Mouse (Mus musculus) embryonic facial prominence, embryonic 11.5 days (tissue): ENCODE measurements at regions not wholly inside any gene's neighbourhood (a gene's known extent, or its start where the extent isn't known, plus 50 kb on each side); places are given as distances from the start of the nearest gene placed in this dataset.

Experiments
- ATAC-seq: fragments of 200-750 bp; cut with Nextera tagmentation; replicated peaks from 2 replicates; pipeline ENCODE4 v1.8.0; 2017; ENCODE audit warnings: low read depth; ENCODE audit not compliant: insufficient number of reproducible peaks, low FRiP score, low TSS enrichment
- DNase-seq: peaks from one replicate; pipeline ENCODE4 v3.0.0-alpha.2; 2015; ENCODE audit warnings: low spot score
- H3K27ac ChIP-seq: fragments of 300-500 bp; sonication (generic); replicated peaks from 2 replicates; pipeline ENCODE4 v1.5.1; 2014; ENCODE audit warnings: mild to moderate bottlenecking, low read depth, low read length, control low read depth
- H3K27me3 ChIP-seq: fragments of 300-500 bp; sonication (generic); 2 replicates; pipeline ENCODE4 v1.6.1; 2014; ENCODE audit warnings: mild to moderate bottlenecking, low read length, moderate library complexity, mixed read lengths; ENCODE audit not compliant: control insufficient read depth, insufficient read depth
- H3K36me3 ChIP-seq: fragments of 300-500 bp; sonication (generic); replicated peaks from 2 replicates; pipeline ENCODE4 v1.6.1; 2014; ENCODE audit warnings: low read depth, mild to moderate bottlenecking, low read length, moderate library complexity, mixed read lengths; ENCODE audit not compliant: control insufficient read depth, insufficient read depth
- H3K4me1 ChIP-seq: fragments of 300-500 bp; sonication (generic); 2 replicates; pipeline ENCODE4 v1.6.1; 2014; ENCODE audit warnings: low read length, mixed read lengths; ENCODE audit not compliant: control insufficient read depth, insufficient read depth
- H3K4me2 ChIP-seq: fragments of 300-500 bp; sonication (generic); 2 replicates; pipeline ENCODE4 v1.6.1; 2014; ENCODE audit warnings: low read depth, mild to moderate bottlenecking, control low read depth, low read length, moderate library complexity
- H3K4me3 ChIP-seq: fragments of 300-500 bp; sonication (generic); 2 replicates; pipeline ENCODE4 v1.5.1; 2014; ENCODE audit warnings: low read depth, low read length, control low read depth
- H3K9ac ChIP-seq: fragments of 300-500 bp; sonication (generic); replicated peaks from 2 replicates; pipeline ENCODE4 v1.6.1; 2014; ENCODE audit warnings: mild to moderate bottlenecking, control low read depth, low read length
- H3K9me3 ChIP-seq: fragments of 300-500 bp; sonication (generic); replicated peaks from 2 replicates; pipeline ENCODE4 v1.6.1; 2016; ENCODE audit warnings: mild to moderate bottlenecking, low read length, inconsistent platforms, mixed read lengths; ENCODE audit not compliant: control insufficient read depth
- WGBS: fragments of 180-500 bp; shearing (Covaris S2); extraction: QIAGEN DNeasy Blood & Tissue Kit; methylation state at CpG from one replicate; pipeline ENCODE4 v1.1.7; 2014; 5-methylcytosine and 5-hydroxymethylcytosine counted together

- Histone ChIP-seq H3K9me3 (no peaks in the 10 kb centered on the region), H3K4me2 (no peak overlapping the region), H3K36me3 (no peaks in the 10 kb centered on the region), H3K4me3 (no peak overlapping the region), H3K9ac (no peak overlapping the region), H3K27ac (no peak overlapping the region), H3K4me1 (no peaks in the 10 kb centered on the region), H3K27me3 (no peaks in the 10 kb centered on the region)
- no peak for ATAC-seq
- no peak for DNase-seq
- WGBS = 89% methylated on average over 4 of the region's 4 CpGs
These were observed 66.2 kb upstream of the Gm15217 start for GRCm38 (mm10) chr14:46313064-46313463.

GRCm38 (mm10) chr14:46316521-46316920 lies 62.7 kb upstream of the Gm15217 start:
- Histone ChIP-seq H3K4me2 (no peak overlapping the region), H3K9me3 (no peaks in the 10 kb centered on the region), H3K4me3 (no peak overlapping the region), H3K9ac (no peak overlapping the region), H3K36me3 (no peaks in the 10 kb centered on the region), H3K4me1 (no peaks in the 10 kb centered on the region), H3K27ac (no peak overlapping the region), H3K27me3 (no peaks in the 10 kb centered on the region)
- 87% methylated on average over 5 of the region's 5 CpGs for WGBS
- DNase-seq (no peak), ATAC-seq (no peak)

- Histone ChIP-seq H3K4me2 (no peak overlapping the region), H3K27me3 (no peaks in the 10 kb centered on the region), H3K36me3 (no peaks in the 10 kb centered on the region), H3K4me1 (no peaks in the 10 kb centered on the region), H3K9me3 (no peaks in the 10 kb centered on the region), H3K4me3 (no peak overlapping the region), H3K9ac (no peak overlapping the region), H3K27ac (no peak overlapping the region)
- DNase-seq = no peak
- no peak for ATAC-seq
- 69% methylated on average over 16 of the region's 16 CpGs for WGBS
These were observed 61.7 kb upstream of the Gm15217 start for GRCm38 (mm10) chr14:46317406-46318045.

DNA sequence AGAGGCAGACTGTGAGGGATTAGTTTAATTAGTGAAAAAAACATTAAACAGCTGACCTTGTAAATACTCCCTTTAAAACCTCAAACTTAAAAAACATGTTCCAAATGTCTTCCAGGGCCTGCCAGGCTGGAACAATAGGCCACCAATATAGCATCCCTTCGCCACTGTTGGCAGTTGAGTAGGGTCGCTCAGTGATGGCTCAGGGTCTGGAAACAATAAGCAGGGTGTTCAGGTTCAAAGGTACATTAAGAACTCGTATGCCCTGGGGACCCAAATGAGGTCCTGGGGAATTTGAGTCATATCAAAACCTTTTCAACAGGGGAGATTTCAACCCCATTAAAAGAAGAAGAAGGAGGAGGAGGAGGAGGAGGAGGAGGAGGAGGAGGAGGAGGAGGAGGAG lies 51.1 kb upstream of the Gm15217 start:
- H3K27ac ChIP-seq = no peak overlapping the region
- H3K9me3 ChIP-seq = no peaks in the 10 kb centered on the region
- no peaks in the 10 kb centered on the region for H3K27me3 ChIP-seq
- H3K4me1 ChIP-seq = no peaks in the 10 kb centered on the region
- DNase-seq = peak; percentile 65
- ATAC-seq = no peak
- H3K4me3 ChIP-seq = no peak overlapping the region
- no peaks in the 10 kb centered on the region for H3K36me3 ChIP-seq
- H3K9ac ChIP-seq = no peak overlapping the region
- WGBS = 26% methylated on average over 3 of the region's 3 CpGs
- H3K4me2 ChIP-seq = no peak overlapping the region
